Mouse (Mus musculus): Measurements from ENCODE around the gene Aplf. TPM values are rescaled to one million over a fixed set of nuclear protein-coding genes. Genes with fewer than 3 reads are reported as not detected.

The Aplf gene
- total RNA-seq (2021), result 1 to 10 TPM; 7.5 to 7.9 TPM
- long read RNA-seq, partial matches to known transcripts, result 2 of 4 reads
- long read RNA-seq, other reads (novel, unspliced or antisense), result 2 of 4 reads

DNA sequence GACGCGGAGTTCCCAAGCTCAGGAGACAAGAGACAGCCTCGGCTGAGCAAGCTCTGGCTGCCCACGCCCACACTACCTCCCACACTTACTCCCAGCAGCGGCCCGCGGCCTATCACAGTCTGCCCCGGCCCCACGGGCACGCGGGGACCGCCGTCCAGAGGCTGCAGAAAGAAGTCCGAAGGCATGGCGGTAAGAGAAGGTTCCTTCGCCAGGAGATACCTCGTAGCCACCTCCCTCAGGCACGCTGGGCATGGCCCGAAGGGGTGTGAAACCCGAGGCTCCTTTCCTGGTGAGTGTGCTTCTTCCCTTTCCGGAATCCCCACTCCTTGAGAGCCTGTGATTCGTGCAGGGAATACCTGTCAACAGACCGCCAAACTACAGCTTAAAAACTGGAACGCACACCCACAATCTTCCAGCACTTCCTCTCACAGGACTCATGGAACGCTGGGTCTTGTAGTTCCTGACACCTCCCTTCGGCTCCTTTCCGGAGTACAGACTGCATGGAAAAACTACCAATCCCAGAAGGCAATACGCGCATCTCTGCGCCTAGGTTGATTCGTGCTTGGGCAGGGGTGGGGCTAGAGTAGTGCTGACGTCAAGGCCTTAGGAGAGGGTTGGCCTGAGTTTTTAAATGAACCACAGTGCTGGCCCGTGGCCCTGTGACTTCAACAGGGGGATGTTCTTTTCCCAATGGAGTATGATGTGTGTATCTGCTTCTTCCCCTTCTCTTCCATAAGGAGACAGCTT, at the start of gene Aplf:
Aplf (minus strand) TSS at position 423 of the 747 bp plus-strand sequence.
- DNase-seq (ENCODE audit: low spot score in 2 of 2), result peak; percentile 89 to 94

DNA sequence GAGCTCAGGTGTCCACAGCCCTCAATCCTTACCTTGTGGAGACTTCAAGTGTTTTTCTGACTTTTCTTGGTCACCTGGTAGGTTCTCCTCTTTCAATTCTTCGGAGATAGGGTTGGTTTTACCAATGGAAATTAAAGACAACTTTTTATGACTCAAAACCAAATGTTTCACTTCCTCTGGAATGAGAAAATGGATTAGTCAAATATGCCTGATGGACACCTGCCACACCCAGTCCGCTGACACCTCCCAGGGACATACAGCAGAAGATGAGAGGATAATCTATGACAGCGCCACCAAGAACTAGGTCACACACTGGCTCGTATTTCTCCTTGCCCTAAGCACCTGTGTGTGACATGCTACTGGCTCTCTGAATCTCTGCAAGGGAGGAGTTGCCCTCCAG, 42.1 kb upstream of the Aplf start:
- no peak for DNase-seq (ENCODE audit: low spot score in 2 of 2)

DNA sequence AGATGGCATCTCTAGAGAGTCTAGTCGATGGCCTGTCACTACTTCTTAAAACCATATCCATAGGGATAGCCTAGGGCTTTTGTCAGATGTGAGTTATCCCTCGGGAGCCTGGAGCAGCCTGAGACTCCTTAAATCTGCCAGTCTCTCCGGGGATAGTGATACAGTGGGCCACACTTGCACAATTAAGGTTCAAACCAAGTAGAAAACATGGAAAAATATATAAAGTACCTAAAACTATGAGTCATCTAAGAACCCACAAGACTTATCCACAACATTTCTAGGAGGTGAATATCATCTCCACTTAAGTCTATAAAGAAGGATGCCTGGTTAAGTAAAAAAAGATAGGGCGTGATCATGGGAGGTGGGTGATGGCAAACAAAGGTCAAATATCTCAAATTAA, 40.3 kb upstream of the Aplf start:
- no peak for DNase-seq (ENCODE audit: low spot score in 2 of 2)

DNA sequence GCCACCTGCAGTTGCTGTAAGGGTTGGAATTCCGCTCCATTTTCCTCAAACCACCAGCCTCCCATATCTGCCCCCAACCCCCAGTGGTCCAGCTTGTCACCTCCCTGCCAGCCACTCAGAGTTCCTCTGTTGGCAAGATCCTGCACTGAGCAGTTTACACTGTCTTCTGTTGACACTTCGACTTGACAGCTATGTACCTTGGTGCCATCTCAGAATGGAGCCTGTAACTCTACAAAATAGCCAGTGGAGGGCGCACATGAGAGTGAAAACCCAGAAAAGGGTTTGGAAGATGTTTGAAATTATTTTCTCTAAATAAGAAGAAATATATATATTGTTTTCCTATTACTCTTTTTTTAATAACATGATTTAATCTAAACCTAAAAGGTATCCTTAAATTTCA, 34.3 kb upstream of the Aplf start:
- no peak for DNase-seq (ENCODE audit: low spot score in 2 of 2)

DNA sequence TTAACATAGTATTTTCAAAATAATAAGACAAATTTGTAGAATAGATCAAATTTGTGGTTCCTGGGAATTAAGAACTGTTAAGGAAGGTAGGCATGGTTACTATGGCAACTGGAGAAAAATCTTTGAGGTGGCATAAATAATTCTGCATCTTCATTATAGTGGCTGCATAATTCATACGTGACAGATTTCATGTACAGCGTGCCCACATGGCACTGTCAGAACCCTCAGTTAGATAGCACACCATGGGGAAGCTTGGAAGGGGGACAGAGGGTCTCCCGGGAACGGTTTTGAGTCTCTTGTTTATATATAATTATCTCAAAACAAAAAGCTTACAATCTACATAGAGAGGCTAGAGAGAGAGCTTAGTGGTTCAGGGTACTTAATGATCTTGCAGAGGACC, 24.6 kb upstream of the Aplf start:
- DNase-seq (ENCODE audit: low spot score in 2 of 2), result peak in 1 of 2 experiments; percentile 31

DNA sequence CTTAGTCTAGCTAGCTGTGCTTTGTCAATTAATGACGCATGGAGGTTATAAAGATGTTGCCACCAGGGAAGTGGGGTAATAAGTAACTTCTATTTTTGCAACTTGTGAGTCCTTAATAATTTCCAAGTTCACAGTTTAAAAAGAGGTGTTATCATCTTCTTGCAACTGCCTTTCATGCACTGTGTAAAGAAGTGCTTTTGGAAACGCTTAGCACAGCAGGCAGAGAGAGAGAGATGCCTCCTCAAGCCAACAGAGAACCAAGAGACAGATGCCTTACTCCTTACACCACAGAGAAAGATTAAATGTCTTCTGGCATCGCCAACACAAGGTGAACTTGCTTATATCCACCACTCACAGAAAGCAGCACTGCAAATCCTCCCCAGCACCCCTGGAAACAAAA, 24.0 kb upstream of the Aplf start:
- no peak for DNase-seq (ENCODE audit: low spot score in 2 of 2)

DNA sequence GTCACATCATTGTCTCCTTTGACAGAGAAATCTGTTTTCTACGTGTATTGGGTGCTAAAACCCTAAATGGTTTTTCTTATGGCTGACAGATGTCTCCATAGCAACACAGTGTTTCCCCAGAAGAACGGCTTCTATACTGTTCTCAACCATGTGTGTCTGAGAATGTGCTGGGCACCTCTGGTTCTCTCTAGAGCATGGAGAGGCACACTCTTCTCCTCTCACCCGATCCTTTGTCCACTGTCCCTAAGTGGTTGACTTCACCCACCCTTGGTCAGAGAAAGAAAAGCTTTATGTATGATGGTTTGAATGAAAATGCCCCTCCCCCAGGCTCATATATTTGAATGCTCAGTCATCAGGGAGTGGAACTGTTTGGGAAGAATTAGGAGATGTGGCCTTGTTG, 8.4 kb upstream of the Aplf start:
- no peak for DNase-seq (ENCODE audit: low spot score in 2 of 2)

DNA sequence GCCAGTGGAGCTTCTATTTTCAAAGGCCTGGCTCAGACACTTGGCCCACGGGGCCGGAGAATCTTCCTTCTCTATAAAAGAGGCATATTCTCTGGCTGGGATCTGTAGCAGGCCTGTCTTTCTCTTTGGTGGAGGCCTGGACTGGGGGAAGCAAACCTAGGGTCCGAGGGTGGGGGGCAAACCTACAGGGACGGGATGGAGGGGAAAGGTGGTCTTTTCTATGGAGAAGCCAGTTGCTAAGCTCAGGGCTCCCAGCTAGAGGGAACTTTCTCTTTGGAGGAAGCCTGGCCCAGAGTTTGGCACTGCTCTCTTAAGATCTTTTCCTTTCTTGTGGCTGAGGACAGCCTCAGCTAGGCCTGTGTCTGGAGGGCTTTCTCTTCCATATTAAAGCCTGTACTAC, 668 bp upstream of the Aplf start:
- DNase-seq (ENCODE audit: low spot score in 2 of 2), result no peak

DNA sequence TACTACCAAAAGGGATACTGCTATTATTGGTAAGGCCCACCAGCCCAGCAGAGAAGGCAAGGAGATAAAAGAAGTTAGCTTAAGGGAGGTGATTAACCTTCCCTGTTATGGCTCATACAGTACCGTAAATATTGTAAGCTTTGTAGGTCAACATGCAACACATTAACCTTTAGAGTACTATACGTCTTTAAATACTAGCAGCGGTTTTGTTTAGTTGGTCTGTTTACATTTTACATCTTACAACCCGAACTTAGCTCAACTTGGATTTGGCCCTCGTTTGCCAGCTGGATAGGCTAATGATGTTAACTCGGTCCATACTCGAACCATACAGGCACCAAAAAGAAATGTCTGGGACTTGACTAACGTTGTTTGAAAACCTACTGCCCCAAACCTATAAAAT, 640 bp downstream of the Aplf start:
- no peak for DNase-seq (ENCODE audit: low spot score in 2 of 2)

DNA sequence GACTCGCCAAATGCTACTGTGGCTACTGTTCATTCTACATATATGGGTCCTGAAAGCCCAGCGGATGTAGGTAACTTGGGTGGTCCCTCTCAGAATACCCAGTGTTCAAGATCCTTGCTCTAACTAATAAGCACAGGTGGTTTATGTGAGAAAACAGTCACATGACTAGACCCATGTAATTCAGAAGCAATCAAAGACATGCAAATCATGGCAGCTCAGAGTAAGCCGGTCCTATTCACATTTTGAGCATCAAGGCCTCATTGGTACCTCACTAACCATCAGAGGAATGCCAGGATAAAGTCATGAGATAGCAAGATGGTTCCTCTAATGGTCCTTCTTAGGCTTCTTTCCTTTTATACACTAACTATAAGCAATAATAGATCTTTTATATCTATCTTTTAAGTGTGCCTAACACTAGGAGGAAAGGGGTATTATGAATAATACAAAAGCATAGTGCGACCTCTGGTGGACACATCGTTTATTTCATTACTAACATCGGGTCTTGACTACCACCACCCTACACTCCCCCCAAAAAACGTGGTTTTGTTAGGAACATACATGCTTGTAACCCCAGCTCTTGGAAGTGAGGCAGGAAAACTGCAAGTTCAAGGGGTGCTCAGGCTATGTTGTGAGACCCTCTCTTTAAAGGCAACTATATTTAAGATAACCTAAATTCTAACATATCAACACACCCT, 2.0 kb downstream of the Aplf start:
- peak; percentile 10 to 75 for DNase-seq (ENCODE audit: low spot score in 2 of 2)

DNA sequence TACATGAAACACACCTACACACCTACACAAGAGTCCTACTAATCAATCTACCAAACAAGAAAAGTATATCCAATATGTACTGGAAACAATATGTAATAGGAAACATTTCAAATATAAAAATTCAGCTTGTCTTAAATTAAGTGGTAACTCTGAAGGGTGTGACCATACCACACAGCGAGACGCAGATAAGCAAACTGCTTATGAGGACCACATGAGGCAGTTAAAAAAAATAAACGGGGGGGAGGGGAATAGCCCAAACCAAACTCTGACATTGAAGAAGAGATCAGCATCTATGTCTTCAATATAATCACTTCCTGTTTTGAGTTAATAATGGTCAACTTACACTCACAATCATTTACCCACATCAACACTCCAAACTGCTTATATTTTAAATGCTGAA, 3.3 kb downstream of the Aplf start:
- DNase-seq (ENCODE audit: low spot score in 2 of 2), result no peak

DNA sequence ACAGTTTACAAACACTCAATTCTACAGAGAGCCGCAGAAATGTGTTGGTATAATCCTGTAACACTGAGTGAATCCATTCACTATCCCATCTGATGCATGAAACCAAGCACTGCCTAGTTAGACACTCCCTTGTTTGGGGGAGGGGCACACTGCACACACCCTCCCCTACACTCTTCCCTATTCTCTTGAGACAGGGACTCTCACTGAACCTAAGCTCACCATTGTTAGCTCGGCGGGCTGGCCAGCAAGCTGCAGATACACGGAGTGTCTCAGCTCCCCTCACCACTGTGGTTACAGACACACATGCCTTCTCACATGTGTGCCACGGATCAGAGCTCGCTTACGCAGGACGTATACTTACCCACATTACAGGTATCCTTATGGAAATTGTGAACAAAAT, 4.2 kb downstream of the Aplf start:
- DNase-seq (ENCODE audit: low spot score in 2 of 2), result no peak

DNA sequence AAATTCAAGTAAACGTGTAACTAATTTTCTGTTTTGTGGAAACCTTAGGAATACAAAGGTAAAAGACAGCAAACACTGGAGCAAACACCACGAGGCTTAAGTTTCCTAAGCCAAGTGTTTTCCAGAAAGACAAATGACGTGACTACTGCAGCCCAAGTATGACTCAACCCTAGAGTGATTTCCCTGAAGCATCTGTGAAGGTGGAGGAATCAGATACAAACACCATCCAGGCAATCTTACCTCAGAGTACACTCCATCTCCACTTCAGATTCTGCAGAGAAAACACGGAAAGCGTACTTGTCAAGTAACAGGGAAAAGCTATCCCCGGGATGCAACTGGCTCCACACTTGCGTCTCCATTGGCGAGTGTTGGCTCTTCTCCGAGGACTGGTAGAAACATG, 8.5 kb downstream of the Aplf start:
- no peak for DNase-seq (ENCODE audit: low spot score in 2 of 2)

DNA sequence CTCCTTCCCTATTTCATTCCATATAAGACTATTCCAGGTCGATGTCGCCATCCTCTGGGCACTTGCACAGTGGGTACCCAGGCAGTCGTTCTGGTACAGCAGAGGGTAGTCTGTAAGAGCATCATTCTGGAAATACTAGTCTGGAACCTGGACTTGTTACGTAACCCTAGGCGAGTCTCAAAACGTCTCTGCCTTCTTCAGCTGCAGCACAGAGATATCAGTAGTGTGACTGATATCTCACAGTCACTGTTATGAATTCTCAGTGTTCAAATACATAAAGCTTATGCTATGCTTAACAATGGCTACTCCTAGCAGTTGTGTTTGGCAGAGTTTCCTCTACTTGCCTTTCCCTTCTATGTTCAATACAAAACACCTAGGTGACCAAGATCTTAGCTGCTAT, 9.8 kb downstream of the Aplf start:
- DNase-seq (ENCODE audit: low spot score in 2 of 2), result no peak

DNA sequence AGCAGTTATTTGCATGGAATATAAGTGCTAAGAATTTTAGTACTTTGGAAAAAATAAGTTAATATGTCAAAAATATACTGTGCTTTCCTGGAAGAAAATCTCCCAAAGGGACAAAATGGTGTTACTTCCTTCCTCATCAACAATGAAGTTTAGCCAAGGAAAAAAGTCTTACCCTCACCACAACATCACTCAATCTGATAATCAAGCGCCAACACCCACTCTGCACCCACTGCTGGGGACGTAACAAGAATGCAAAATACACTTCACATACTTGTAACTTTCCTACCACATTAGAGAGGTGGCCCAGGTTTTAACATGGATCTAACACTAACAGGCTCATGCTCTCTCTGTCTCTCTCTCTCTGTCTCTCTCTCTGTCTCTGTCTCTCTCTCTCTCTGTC, 10.3 kb downstream of the Aplf start:
- no peak for DNase-seq (ENCODE audit: low spot score in 2 of 2)

DNA sequence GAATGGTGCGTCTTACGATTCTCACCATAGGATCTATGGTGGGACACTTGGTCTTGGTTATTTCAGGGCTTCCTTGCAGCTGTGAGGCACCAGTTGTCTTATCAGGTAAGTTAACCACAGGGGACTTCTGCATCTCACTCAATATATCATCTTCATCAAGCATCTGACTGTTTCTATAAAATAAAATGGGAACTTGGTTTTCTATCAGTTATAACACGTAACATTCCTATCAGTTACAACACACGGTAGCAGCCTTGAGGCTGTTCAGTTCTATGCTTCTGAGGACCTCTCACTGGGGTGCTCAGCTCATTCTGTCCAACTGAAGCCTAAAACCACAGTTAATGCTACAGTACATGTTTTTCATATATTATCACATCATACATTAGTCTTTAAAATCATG, 13.2 kb downstream of the Aplf start:
- DNase-seq (ENCODE audit: low spot score in 2 of 2), result no peak

DNA sequence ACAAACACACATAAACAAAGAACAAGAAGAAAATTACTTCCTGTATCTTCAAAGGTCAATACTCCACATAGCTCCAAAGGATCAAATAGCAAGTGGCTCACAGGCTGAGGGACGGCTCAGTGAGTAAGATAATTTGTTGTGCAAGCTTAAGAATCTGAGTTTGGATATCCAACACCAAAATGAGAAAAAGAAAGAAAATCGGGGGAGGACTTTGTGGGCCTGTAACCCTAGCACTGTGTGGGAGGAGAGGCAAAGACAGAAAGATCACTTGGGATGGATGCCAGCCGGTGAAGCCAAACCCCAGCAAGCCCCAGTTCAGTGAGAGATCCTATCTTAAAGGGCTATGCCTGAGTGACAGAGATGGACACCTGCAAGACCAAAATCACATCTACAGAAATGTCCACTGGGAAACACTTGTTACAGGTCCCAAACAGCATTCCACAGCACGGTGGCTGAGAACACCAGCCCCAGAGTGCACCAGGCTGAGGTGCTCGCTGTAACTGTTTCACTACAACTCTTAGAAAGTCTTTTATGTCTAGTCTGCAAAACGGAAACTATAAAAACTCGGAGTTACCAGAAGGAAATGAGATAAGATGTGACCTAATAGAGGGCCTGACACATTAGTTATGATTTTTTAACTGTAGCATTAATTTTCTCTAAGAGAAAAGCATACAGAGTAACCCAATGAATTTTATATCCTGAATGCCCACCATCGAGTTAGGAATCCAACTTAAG, 17.9 kb downstream of the Aplf start:
- no peak for DNase-seq (ENCODE audit: low spot score in 2 of 2)

DNA sequence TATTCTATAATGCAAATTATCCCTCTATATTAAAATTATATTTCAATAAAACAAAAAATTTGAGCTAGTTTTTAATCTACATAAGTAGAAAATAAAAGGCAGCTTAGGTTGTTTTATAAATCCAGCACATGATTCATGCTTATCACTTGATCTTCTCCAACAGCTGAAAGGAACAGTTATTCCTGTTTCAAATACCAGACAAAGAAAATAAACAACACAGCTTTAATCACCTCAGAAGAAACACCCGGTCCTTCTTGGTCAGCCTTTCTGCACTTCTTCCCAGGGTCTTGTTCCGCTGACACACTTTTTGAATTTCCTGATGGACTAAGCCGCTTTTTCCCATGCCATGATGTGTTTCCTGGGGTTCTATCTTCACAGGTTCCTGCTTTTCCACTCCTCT, 18.5 kb downstream of the Aplf start:
- DNase-seq (ENCODE audit: low spot score in 2 of 2), result no peak

DNA sequence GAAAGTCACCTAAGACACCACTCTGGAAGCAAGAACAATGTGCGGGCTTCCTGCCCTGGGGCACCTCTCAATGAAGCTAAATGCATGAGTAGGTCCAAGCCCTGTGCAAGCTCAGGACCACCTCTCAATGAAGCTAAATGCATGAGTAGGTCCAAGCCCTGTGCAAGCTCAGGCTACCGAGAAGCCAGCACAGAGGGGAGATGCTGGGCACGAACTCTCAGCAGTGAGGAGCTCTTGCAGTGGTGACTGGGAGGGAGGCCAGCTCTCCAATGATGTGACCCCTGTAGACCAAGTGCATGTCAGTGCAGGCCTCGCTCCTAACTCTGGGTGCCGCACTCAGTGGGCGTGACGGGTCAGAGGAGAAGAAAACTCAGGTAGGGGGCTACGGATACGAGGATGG, 19.3 kb downstream of the Aplf start:
- DNase-seq (ENCODE audit: low spot score in 2 of 2), result no peak

DNA sequence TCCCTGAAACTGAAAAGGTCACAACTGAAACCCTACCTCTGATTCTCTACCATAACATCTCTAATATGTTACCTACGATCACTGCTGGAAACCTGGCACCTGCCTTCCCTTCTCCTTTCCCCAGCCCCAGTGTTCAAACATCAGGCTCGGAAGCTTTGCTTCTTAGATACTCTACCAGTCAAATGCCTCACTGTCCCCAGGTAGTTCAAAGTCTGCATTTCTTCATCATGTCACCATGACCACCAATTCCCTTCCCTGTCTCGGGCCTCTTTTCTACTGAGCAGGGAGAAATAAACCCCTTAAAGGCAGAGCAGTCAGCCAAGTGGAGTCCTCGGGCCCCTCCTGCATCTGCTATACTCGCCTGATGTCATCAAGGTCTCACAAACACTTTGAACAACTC, 20.2 kb downstream of the Aplf start:
- DNase-seq (ENCODE audit: low spot score in 2 of 2), result no peak

DNA sequence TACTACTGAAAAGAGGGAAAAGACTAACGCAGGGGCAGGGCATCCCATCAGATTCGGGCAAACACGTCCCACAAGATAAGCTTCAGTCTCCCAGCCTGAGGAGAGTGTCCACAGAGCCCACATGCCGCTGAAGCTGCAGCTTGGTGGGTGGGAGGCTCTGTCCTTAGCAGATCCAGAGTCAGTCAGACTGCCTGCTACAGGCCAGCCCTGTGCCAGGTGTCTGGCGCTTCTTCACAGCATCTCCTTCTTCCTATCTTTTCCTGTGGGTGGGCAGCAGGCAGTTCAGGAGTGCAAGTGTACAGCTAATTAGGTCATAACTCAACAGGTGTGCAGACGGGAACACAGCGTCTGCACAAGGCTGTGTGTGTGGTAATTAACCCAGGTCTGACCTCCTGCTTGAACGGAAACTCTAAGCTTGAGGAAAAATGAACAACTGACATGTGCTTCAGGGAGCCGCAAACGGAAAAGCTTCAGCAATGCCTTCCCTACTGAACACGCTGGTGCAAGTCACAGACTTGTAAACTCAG, 33.8 kb downstream of the Aplf start:
- no peak for DNase-seq (ENCODE audit: low spot score in 2 of 2)

DNA sequence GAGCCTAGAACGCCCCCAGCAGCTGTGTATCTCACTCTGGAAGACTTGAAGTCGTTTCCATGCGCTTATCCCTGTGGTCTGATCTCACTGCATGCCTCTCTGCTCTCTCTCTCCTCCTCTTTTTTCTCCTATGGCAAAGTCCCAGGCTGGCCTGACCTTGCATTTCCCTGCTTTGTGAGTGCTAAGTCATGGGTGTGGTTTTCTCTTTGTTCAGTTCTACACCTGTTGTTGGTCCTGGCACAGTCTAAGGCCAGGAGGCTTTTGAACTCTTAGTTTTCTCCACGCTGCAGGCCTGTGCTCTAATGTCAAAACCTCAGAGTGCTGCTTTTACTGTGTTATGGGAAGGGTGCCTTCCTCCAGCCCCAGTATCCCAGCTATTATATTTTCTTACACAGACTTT, 39.8 kb downstream of the Aplf start:
- DNase-seq (ENCODE audit: low spot score in 2 of 2), result no peak

All from layer of hippocampus, adult 18-20 months (tissue).